Mouse (Mus musculus) erythroid progenitor cell, adult 5-6 weeks (primary cell): Measurements from ENCODE around the gene Ston1. TPM values are rescaled to one million over a fixed set of nuclear protein-coding genes. Genes with fewer than 3 reads are reported as not detected.

Source experiments
- ATAC-seq: replicated peaks from 2 replicates; pipeline ENCODE4 v1.8.0; 2016; ENCODE audit warnings: moderate number of reproducible peaks, mild to moderate bottlenecking, moderate TSS enrichment, inconsistent platforms; ENCODE audit not compliant: poor library complexity, low FRiP score, severe bottlenecking
- total RNA-seq, 2 experiments: library from RNA; stranded (forward) in 1 of 2; stranded (reverse) in 1 of 2; fragments of 150-400 nt in 1 of 2; fragments of 186-747, 209-891 nt in 1 of 2; gene quantifications; 2 replicates each; pipeline versions ENCODE4 v1.2.3 to v1.2.4; 2015 to 2017; ENCODE audit warnings: low replicate concordance in 2 of 2

Ston1 gene
- total RNA-seq, 2 experiments from 2014 or later, result not detected

- no peak for ATAC-seq
Observed at GRCm38 (mm10) chr17:88653375-88653769, 55.9 kb downstream of the Ston1 start.

GRCm38 (mm10) chr17:88658510-88658909, 61.0 kb downstream of the Ston1 start:
- ATAC-seq, result no peak

GRCm38 (mm10) chr17:88666076-88666475, 68.6 kb downstream of the Ston1 start:
- no peak for ATAC-seq

- no peak for ATAC-seq
Observed at GRCm38 (mm10) chr17:88668452-88668851, 71.0 kb downstream of the Ston1 start, which contains the start of gene Gtf2a1l. Gtf2a1l (plus strand) TSS chr17:88668660.

DNA sequence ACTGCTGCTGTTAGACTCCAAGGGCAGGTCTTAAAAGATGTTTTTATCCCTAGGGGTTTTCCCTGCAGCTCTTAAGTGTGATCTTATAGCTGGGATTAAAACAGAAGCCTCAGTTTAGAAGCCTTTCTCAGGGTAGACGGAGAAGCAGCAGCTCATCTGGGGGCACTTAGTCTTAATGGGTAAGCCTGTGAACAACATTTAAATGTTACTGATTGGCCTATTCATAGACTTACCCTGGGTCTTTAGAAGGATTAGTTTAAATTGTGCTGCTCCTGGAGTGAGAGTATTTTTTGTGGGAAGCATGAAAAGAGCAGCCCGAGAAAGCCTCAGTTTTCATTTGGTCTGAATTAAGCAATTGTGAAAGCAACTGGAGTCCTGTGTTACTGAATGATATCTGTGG, 72.4 kb downstream of the Ston1 start:
- ATAC-seq, result no peak

DNA sequence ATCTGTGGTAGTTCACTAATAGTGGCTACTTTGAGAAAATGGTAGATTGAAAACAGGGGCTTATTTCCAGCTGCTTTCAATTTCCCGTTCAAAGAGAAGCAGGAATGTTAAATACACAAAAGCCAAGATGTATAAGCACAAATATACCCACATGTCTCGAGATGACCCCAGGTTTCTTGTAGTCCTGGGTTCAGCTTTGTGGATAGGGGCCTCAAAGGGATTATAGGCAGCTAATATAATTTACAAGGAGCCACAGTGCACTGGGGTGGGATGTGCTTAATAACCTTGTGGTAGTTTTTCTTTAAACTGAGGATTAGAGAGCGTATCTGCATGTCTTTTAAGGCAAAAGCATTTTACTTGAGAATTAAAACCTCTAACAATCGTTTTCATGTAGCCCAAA, 73.3 kb downstream of the Ston1 start:
- no peak for ATAC-seq

GRCm38 (mm10) chr17:88675310-88676309, 78.1 kb downstream of the Ston1 start:
- ATAC-seq, result no peak

- ATAC-seq, result no peak
Observed at GRCm38 (mm10) chr17:88688226-88688625, 90.7 kb downstream of the Ston1 start.

DNA sequence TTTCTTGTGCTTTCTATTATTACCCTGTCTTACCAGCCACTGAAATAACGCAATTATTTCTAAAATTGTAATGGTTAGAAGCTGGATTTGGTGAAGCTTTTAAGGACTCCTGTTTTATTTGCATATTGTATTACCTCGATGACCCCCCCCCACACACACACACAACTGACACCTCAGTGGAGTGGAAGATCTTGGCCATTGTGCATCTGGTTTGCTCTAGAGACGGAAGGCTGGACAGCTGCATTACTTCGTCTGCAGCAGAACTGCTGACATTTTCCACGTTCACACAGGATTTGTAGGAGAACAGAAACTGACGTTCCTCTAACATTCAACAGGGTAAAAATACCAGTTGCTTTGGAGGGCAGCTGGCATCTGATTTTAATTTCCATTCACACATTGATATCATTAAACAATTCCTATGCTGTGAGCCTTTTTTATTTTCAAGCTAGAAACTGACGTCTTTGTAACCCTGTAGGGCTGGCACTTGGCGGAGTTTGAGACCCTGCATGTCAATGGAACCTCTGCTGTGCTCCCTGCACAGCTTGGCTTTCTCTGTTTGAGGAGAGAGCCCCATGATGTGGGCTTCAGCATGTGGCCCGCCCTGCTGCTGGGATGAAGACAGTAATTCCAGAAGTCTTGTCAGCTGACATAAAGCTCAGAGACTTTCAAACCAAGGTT, 99.3 kb downstream of the Ston1 start:
- ATAC-seq, result no peak

DNA sequence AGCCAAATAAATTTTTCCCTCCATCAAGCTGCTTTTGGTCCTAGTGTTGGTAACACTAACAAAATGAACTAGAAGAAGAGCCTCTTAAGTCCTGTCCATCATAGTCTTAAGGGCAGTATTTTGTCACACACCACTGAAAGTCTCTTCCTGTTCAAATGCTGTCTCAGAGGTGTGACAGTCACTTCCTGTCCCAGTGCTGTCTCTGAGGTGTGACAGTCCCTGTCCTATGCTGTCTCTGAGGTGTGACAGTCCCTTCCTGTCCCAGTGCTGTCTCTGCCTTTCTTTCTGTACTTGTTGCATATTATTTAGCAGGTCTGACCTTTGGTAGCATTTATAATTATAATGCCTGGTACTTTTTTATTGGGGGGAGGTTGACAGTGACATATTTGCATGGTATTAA, 103.4 kb downstream of the Ston1 start:
- ATAC-seq, result no peak

DNA sequence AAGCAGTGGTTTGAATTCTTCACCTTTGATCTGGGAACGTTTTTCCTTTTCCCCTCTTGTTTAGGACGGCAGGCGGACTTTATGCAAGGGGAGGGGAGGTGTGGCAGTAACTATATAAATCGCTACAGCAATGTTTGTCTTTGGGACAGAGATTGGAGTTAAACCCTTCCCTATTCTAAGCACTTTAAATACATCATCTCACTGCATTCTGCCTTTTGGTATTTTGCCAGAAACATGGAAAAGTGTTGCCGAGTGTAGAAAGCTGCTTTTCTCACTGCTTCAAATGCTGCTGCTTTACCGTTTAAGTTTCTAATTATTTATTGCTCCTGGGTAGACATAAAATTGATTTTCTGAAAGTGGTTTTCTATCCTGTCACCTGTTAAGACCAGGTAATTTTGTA, 104.9 kb downstream of the Ston1 start:
- no peak for ATAC-seq

GRCm38 (mm10) chr17:88703112-88703511, 105.6 kb downstream of the Ston1 start:
- ATAC-seq, result no peak

- no peak for ATAC-seq
Observed at GRCm38 (mm10) chr17:88706231-88706649, 108.8 kb downstream of the Ston1 start.

Other genes with a start within 250 kb of the Ston1 start
- 13.0 and 20.5 TPM in 2 replicates for gene Foxn2, start 157.0 kb upstream of the Ston1 start, total RNA-seq (2015; ENCODE audit: low replicate concordance)
- 13.9 and 16.8 TPM in 2 replicates for gene Foxn2, start 157.0 kb upstream of the Ston1 start, total RNA-seq (2017; ENCODE audit: low replicate concordance)
- 16.3 and 20.5 TPM in 2 replicates for gene Ppp1r21, start 67.6 kb upstream of the Ston1 start, total RNA-seq (2015; ENCODE audit: low replicate concordance)
- gene Ppp1r21, start 67.6 kb upstream of the Ston1 start, total RNA-seq (2017; ENCODE audit: low replicate concordance), result 7.6 and 8.1 TPM in 2 replicates
- gene Gtf2a1l, start 71.0 kb downstream of the Ston1 start, total RNA-seq (2015; ENCODE audit: low replicate concordance), result not detected in 2 replicates
- gene Gtf2a1l, start 71.0 kb downstream of the Ston1 start, total RNA-seq (2017; ENCODE audit: low replicate concordance), result not detected in 2 replicates
- not detected in 2 replicates for gene Lhcgr, start 194.3 kb downstream of the Ston1 start, total RNA-seq (2015; ENCODE audit: low replicate concordance)
- gene Lhcgr, start 194.3 kb downstream of the Ston1 start, total RNA-seq (2017; ENCODE audit: low replicate concordance), result not detected in 2 replicates